Mouse (Mus musculus) liver, embryonic 14.5 days (tissue): ENCODE data around the gene Cenph. TPM values are rescaled to one million over a fixed set of nuclear protein-coding genes. Genes with fewer than 3 reads are reported as not detected.

Experiments
- ATAC-seq: fragments of 200-750 bp; cut with Nextera tagmentation; 2 replicates; pipeline ENCODE4 v1.8.0; 2017; ENCODE audit warnings: moderate number of reproducible peaks, mild to moderate bottlenecking, moderate library complexity; ENCODE audit not compliant: insufficient read depth
- DNase-seq, 3 experiments: peaks; one replicate each; pipeline ENCODE4 v3.0.0-alpha.2; 2012 to 2013; ENCODE audit warnings: low read depth in 3 of 3, low spot score in 3 of 3
- H3K27ac ChIP-seq: fragments of 300-500 bp; sonication (generic); 2 replicates; pipeline ENCODE4 v1.5.1; 2014; ENCODE audit warnings: moderate library complexity, mild to moderate bottlenecking, control low read depth, inconsistent platforms
- H3K27me3 ChIP-seq: fragments of 300-500 bp; sonication (generic); 2 replicates; pipeline ENCODE4 v1.6.1; 2014; ENCODE audit warnings: mild to moderate bottlenecking, low read length, moderate library complexity; ENCODE audit not compliant: control insufficient read depth, insufficient read depth
- H3K36me3 ChIP-seq: fragments of 300-500 bp; sonication (generic); replicated peaks from 2 replicates; pipeline ENCODE4 v1.6.1; 2014; ENCODE audit warnings: low read depth; ENCODE audit not compliant: control insufficient read depth, insufficient read depth
- H3K4me1 ChIP-seq, 2 experiments: fragments of 200-500 bp in 1 of 2; fragments of 300-500 bp in 1 of 2; sonication (generic) in 1 of 2; replicated peaks; 2 replicates each; pipeline ENCODE4 v1.6.1; 2012 to 2014; ENCODE audit warnings: antibody characterized with exemption in 1 of 2, inconsistent platforms in 1 of 2, low read length in 1 of 2; ENCODE audit not compliant: control insufficient read depth in 2 of 2, insufficient read depth in 2 of 2
- H3K4me2 ChIP-seq: fragments of 300-500 bp; sonication (generic); 2 replicates; pipeline ENCODE4 v1.6.1; 2014; ENCODE audit warnings: low read depth, mild to moderate bottlenecking, control low read depth, moderate library complexity
- H3K4me3 ChIP-seq, 2 experiments: fragments of 200-500 bp in 1 of 2; fragments of 300-500 bp in 1 of 2; sonication (generic) in 1 of 2; 2 replicates each; pipeline ENCODE4 v1.5.1; 2012 to 2014; ENCODE audit warnings: low read depth in 2 of 2, low read length in 2 of 2, mild to moderate bottlenecking in 2 of 2, control low read depth in 1 of 2, inconsistent platforms in 1 of 2, moderate library complexity in 1 of 2; ENCODE audit not compliant: insufficient read depth in 1 of 2
- H3K9ac ChIP-seq: fragments of 300-500 bp; sonication (generic); replicated peaks from 2 replicates; pipeline ENCODE4 v1.6.1; 2014; ENCODE audit warnings: mild to moderate bottlenecking, control low read depth, moderate library complexity
- H3K9me3 ChIP-seq: fragments of 300-500 bp; sonication (generic); 2 replicates; pipeline ENCODE4 v1.6.1; 2016; ENCODE audit warnings: low read length, mixed read lengths; ENCODE audit not compliant: control insufficient read depth
- CTCF ChIP-seq: IDR thresholded peaks from 2 replicates; pipeline ENCODE4 v1.5.1; 2016; ENCODE audit warnings: antibody characterized with exemption, low read depth, control low read depth
- EP300 ChIP-seq: IDR thresholded peaks from 2 replicates; pipeline ENCODE4 v1.6.1; 2016; ENCODE audit warnings: antibody characterized with exemption, low read depth
- WGBS: fragments of 180-500 bp; shearing (Covaris S2); extraction: QIAGEN DNeasy Blood & Tissue Kit; methylation state at CpG from one replicate; pipeline ENCODE4 v1.1.7; 2014; ENCODE audit not compliant: insufficient replicate concordance; 5-methylcytosine and 5-hydroxymethylcytosine counted together
- polyA plus RNA-seq, 2 experiments: library from polyadenylated mRNA; depleted of rRNA in 1 of 2; stranded (reverse) in 1 of 2; unstranded in 1 of 2; fragments of >200 nt; fragmentation: Nextera tagmentation in 1 of 2; extraction: Ambion mirVana in 1 of 2; gene quantifications; 2 replicates each; pipeline versions ENCODE4 v1.2.1 to v1.2.3; 2012 to 2014

Cenph gene
- polyA plus RNA-seq, 2 experiments: 26.6 to 40.3 TPM

DNA sequence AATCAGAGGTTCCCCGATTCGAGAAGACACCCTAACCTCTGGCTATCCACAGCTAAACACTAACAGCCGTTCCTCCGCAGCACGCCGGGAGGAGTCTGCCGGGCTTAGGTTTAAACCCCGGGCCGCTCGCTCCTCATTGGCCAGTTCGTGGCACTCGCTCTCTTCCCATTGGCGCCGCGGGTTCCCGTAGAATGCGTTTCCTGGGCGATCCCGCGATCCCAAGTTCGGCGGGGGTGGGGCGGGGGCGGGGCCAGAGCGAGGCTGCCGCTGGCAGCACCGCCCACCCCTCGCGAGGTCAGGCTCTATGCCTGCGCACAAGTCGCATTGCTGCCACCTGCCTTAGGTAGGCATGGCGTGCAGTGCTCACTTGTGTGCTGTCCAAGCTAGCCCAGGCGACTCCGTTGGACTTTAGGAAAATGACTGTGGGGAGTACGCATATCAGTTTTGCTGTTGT, 10.7 kb upstream of the Cenph start, which contains the start of gene Ccnb1:
Gene Ccnb1, minus strand, starts transcription at position 157 of the 454 bp plus-strand sequence.
- Histone ChIP-seq H3K9me3 (no peaks in the 10 kb centered on the region), H3K27me3 (no peaks in the 10 kb centered on the region), H3K9ac (peak within 1 kb of the TSS; percentile 100), H3K36me3 (peaks cover 41% of the 10 kb centered on the region), H3K27ac (peak within 1 kb of the TSS; percentile 83), H3K4me2 (peak within 1 kb of the TSS; percentile 96), H3K4me1 (peaks cover 19 to 25% of the 10 kb centered on the region in 2 experiments), H3K4me3 (peak within 1 kb of the TSS; percentile 99 to 100)
- DNase-seq: peak; percentile 93 to 95 (median 94)
- ATAC-seq: peak; percentile 99
- TF ChIP-seq CTCF (peak; percentile 81), EP300 (0 out of 2 replicates have a peak, but pooled peaks have one; percentile 19)
- under 1% methylated on average over 35 of the region's 35 CpGs for WGBS

DNA sequence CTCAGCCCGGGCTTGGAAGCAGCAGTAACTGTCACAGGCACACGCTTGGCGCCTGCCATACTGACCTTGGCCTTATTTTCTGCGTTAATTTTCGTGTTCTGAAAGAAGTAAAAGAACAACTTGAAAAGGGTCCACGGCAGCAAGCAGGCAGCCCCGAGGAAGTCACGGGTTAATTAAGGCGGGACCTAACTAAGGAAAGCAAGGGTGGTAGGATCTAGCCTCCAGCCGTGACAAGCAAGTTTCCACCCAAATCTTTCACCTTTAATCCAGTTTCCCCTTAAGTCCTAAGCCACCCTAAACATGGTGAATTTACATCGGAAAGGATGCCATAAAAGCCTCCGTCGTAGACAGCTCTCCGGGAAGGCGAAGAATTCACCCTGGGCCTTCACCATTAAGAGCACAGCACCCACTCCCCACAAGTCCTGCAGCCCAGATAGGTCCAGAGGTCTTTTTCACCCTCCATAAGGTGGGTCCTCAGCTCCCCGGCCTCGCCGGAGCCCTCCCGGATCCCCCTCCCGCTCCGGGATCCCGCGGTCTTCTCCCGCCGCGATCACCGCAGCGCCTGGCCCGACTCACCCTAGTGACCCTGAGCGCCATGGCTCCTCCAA, 10.2 kb upstream of the Cenph start:
- Histone ChIP-seq H3K4me1 (peaks cover 19 to 25% of the 10 kb centered on the region in 2 experiments), H3K4me3 (peak overlapping the region; percentile 99 to 100), H3K9me3 (no peaks in the 10 kb centered on the region), H3K9ac (peak overlapping the region; percentile 100), H3K27me3 (no peaks in the 10 kb centered on the region), H3K4me2 (peak overlapping the region; percentile 96), H3K27ac (peak overlapping the region; percentile 83), H3K36me3 (peaks cover 47% of the 10 kb centered on the region)
- TF ChIP-seq CTCF (no peak), EP300 (no peak)
- ATAC-seq (peak; percentile 46), DNase-seq (peak in 1 of 3 experiments; percentile 36)
- under 1% methylated on average over 29 of the region's 30 CpGs for WGBS

DNA sequence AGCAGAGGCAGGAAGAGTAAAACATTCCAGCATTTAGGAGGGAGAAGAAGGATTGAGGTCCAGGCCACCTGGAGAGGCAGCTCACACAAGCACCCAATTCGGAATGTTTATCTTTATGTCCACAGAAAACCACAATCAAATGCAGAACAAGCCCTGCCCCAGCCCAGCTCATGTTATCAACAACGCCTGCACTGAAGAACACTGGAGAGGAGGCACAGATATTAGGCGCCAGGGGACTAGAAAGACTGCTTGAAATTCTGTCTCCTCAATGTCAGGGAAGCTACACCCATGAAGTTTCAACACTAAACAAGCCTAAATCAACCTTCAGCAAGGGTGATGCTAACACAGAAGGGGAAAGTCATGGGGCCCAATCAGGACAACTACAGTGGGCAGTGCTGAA, 1.8 kb upstream of the Cenph start:
- Histone ChIP-seq H3K4me2 (peak overlapping the region; percentile 83), H3K27ac (peak overlapping the region; percentile 83), H3K4me1 (peaks cover 40 to 48% of the 10 kb centered on the region in 2 experiments), H3K4me3 (peak overlapping the region in 1 of 2 experiments; percentile 13; a peak in 1 of 4 replicates), H3K9me3 (no peaks in the 10 kb centered on the region), H3K36me3 (peaks cover 49% of the 10 kb centered on the region), H3K9ac (peak overlapping the region; percentile 32), H3K27me3 (no peaks in the 10 kb centered on the region)
- peak; percentile 74 to 76 (median 75) for DNase-seq
- 9% methylated on average over 3 of the region's 3 CpGs for WGBS
- peak; percentile 78 for ATAC-seq
- TF ChIP-seq CTCF: no peak
- peak; percentile 84 for TF ChIP-seq EP300

DNA sequence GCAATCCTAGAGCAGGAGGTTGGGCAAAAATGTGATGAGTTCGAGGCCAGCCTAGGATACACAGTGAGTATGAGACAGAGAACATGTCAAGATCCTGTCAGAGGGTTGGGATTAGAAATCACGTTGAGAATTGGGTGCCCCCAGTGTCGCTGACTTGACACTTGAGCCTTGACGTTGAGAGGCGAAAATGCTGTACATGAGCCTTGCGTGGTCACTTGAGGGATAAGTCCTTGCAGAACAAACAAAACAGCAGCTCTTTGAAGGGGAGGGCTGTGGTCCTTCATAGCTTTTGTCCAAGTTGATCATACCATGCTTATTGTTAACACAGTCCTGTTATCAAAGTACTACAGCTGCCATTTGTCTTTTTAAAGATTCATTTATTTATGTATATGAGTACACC, 1.0 kb upstream of the Cenph start:
- H3K27me3 ChIP-seq: no peaks in the 10 kb centered on the region
- H3K36me3 ChIP-seq: peaks cover 48% of the 10 kb centered on the region
- no peak overlapping the region for H3K4me3 ChIP-seq
- no peaks in the 10 kb centered on the region for H3K9me3 ChIP-seq
- 51% methylated on average over 6 of the region's 6 CpGs for WGBS
- ATAC-seq: no peak
- no peak for DNase-seq
- H3K4me1 ChIP-seq: peaks cover 40 to 46% of the 10 kb centered on the region in 2 experiments
- H3K27ac ChIP-seq: peak overlapping the region; percentile 71
- H3K4me2 ChIP-seq: peak overlapping the region; percentile 83
- peak overlapping the region; percentile 70; the same call in 1 of the 2 replicates for H3K9ac ChIP-seq
- TF ChIP-seq CTCF (no peak), EP300 (no peak)

DNA sequence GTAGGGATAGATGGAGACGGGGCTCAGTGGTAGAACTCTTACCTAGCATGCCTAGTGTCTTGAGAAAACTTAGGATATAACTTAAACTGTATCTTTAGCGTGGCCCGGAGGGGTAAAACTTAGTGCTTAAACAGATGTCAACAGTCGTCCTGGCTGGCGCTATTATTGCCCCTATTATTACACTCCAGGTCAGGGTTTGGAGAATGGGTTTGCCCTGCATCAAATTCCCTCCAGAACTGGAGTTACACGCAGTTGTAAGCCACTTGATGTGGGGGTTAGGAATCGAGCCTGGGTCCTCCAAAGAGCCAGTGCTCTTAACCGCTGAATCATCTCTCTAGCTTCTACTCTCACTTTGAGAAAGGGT, 339 bp upstream of the Cenph start:
- DNase-seq (no peak), ATAC-seq (no peak)
- Histone ChIP-seq H3K36me3 (peaks cover 46% of the 10 kb centered on the region), H3K4me2 (peak overlapping the region; percentile 83), H3K27me3 (no peaks in the 10 kb centered on the region), H3K9ac (peak overlapping the region; percentile 70), H3K27ac (peak overlapping the region; percentile 71), H3K9me3 (no peaks in the 10 kb centered on the region), H3K4me3 (peak overlapping the region; percentile 68 to 80), H3K4me1 (peaks cover 40 to 46% of the 10 kb centered on the region in 2 experiments)
- 10% methylated on average over 8 of the region's 8 CpGs for WGBS
- no peak for TF ChIP-seq CTCF
- TF ChIP-seq EP300: no peak
